Mouse (Mus musculus): ENCODE measurements at regions not wholly inside any gene's neighbourhood (a gene's known extent, or its start where the extent isn't known, plus 50 kb on each side); places are given as distances from the start of the nearest gene placed in this dataset.

DNA sequence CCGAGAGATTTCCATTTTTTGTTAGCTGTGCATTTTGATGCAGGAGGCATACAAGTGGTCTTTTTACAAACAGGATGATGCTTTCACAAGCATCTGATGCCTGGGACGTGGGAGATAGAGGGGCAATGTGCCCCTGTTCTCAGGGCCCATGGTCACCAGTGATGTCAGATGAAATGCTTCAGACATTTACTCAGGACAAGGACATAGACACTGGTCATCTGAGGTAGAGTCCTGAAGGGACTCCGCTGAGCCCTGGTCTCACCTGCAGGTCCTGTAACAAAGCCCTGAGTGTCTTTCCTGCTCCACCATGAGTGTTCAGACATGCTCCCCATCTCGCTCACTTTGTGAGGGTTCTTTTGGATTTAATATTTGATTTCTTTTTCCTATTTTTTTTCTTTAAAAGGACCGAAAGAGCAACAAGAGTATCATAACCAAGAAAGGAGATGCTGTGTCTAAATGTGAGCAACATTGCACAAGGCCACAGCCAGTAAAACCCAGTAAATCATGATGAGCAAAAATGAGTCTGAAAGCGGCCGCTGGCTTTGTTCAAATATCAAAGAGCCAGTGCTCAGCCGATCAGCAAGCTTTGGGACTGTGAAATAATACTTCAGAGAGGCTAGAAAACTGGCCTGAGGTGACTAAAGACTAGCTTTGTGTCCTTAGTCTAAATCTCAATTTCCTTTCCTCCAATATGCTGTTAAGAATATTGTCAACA is 430.1 kb downstream of the Ate1 start:
- DNase-seq, result no peak
- TF ChIP-seq POLR2A (IDR thresholded peaks at IDR 0.05; ENCODE audit: insufficient read depth, low read depth, low read length), result no peak
- no peak for TF ChIP-seq CTCF (IDR thresholded peaks at IDR 0.05)
- no peak for TF ChIP-seq EP300 (IDR thresholded peaks at IDR 0.05; ENCODE audit: insufficient read depth, low read depth, low read length)
- WGBS, result 88% methylated on average over 8 of the region's 8 CpGs
- H3K27me3 ChIP-seq (ENCODE audit: control insufficient read depth, insufficient read depth, low read length), result no peaks in the 10 kb centered on the region
- intact Hi-C loops (cut with DNase I), result no loop called here
- H3K4me3 ChIP-seq, result no peak overlapping the region
- no peak overlapping the region for H3K27ac ChIP-seq
- H3K4me1 ChIP-seq (ENCODE audit: control insufficient read depth, insufficient read depth, low read length), result no peaks in the 10 kb centered on the region
- no peak overlapping the region for H3K9ac ChIP-seq (ENCODE audit: low read depth, low read length)
- H3K79me2 ChIP-seq (replicated peaks; ENCODE audit: control insufficient read depth, insufficient read depth, low read length), result no peaks in the 10 kb centered on the region
- no peaks in the 10 kb centered on the region for H3K36me3 ChIP-seq (ENCODE audit: control insufficient read depth, insufficient read depth, low read length)

DNA sequence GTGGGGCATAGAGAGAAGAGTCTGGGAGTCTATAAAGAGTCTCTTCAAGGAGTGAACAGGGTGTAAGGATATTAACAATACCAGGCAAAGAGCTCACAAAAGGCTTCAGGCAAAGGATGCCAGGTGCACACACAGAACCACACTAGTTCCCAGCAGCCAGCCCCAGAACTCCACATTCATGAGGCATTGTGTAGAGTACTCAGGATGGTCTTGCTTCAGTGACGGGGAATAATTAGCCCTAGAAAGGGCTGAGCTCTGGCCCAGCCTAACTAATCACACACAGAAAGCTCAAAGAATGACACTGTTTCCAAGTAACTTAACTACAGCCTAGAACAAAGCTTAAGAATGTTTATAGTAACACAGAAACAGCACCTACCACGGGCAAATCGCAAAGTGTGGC is 428.2 kb downstream of the Ate1 start:
- 75% methylated on average over 3 of the region's 3 CpGs for WGBS
- Histone ChIP-seq H3K36me3 (ENCODE audit: control insufficient read depth, insufficient read depth, low read length) (no peaks in the 10 kb centered on the region), H3K4me1 (ENCODE audit: control insufficient read depth, insufficient read depth, low read length) (no peaks in the 10 kb centered on the region), H3K79me2 (replicated peaks; ENCODE audit: control insufficient read depth, insufficient read depth, low read length) (no peaks in the 10 kb centered on the region), H3K4me3 (no peak overlapping the region), H3K27me3 (ENCODE audit: control insufficient read depth, insufficient read depth, low read length) (no peaks in the 10 kb centered on the region), H3K9ac (ENCODE audit: low read depth, low read length) (no peak overlapping the region), H3K27ac (no peak overlapping the region)
- no peak for DNase-seq
- intact Hi-C loops (cut with DNase I), result no loop called here
- TF ChIP-seq CTCF (IDR thresholded peaks at IDR 0.05) (no peak), EP300 (IDR thresholded peaks at IDR 0.05; ENCODE audit: insufficient read depth, low read depth, low read length) (no peak), POLR2A (IDR thresholded peaks at IDR 0.05; ENCODE audit: insufficient read depth, low read depth, low read length) (no peak)

DNA sequence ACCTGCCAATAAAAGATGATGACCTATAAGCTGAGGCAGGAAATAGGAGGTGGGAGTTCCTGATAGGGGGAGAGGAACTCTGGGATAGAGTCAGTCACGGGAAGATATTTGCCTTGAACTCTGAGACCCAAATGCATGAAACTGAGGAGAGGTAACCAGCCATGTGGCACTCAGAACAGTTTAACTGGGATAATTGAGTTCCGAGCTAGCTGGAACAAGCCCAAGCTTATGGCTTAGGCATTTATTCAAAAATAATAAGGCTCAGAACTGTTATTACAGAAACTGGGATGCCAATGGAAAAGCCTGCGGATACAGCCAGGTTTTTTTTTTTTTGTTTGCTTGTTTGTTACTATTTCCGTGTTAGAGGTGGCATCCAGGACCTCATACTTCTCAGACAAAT is 425.0 kb downstream of the Ate1 start:
- intact Hi-C loops (cut with DNase I), result no loop called here
- no peaks in the 10 kb centered on the region for H3K36me3 ChIP-seq (ENCODE audit: control insufficient read depth, insufficient read depth, low read length)
- TF ChIP-seq CTCF (IDR thresholded peaks at IDR 0.05), result no peak
- TF ChIP-seq POLR2A (IDR thresholded peaks at IDR 0.05; ENCODE audit: insufficient read depth, low read depth, low read length), result no peak
- no peak for TF ChIP-seq EP300 (IDR thresholded peaks at IDR 0.05; ENCODE audit: insufficient read depth, low read depth, low read length)
- no peak overlapping the region for H3K4me3 ChIP-seq
- no peaks in the 10 kb centered on the region for H3K4me1 ChIP-seq (ENCODE audit: control insufficient read depth, insufficient read depth, low read length)
- DNase-seq, result no peak
- no peaks in the 10 kb centered on the region for H3K79me2 ChIP-seq (replicated peaks; ENCODE audit: control insufficient read depth, insufficient read depth, low read length)
- 70% methylated on average over 4 of the region's 4 CpGs for WGBS
- no peak overlapping the region for H3K27ac ChIP-seq
- H3K9ac ChIP-seq (ENCODE audit: low read depth, low read length), result no peak overlapping the region
- no peaks in the 10 kb centered on the region for H3K27me3 ChIP-seq (ENCODE audit: control insufficient read depth, insufficient read depth, low read length)

DNA sequence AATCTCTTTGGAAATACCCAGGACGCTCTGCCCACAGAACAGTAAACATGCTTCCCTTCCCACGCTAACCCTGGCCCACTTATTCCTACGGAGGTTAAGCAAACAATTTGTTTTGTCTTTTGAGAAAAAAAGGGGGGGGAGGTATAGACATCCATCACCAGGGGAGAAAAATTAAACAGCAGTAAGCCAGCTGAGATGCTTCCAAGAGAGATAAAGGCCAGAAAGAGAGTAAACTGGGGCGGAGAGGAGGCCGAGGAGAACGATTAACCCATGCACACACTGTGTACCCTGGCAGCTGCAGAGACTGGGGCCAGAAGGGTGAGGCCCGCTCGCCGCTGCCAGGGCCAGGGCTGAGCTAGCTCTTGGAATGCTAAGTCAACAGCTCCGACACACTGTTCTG is 421.6 kb downstream of the Ate1 start:
- TF ChIP-seq POLR2A (IDR thresholded peaks at IDR 0.05; ENCODE audit: insufficient read depth, low read depth, low read length), result no peak
- TF ChIP-seq CTCF (IDR thresholded peaks at IDR 0.05), result no peak
- TF ChIP-seq EP300 (IDR thresholded peaks at IDR 0.05; ENCODE audit: insufficient read depth, low read depth, low read length), result no peak
- DNase-seq, result peak in 1 of 2 experiments; percentile 25
- H3K79me2 ChIP-seq (replicated peaks; ENCODE audit: control insufficient read depth, insufficient read depth, low read length), result no peaks in the 10 kb centered on the region
- intact Hi-C loops (cut with DNase I), result no loop called here
- 73% methylated on average over 10 of the region's 10 CpGs for WGBS
- H3K27ac ChIP-seq, result no peak overlapping the region
- H3K4me1 ChIP-seq (ENCODE audit: control insufficient read depth, insufficient read depth, low read length), result no peaks in the 10 kb centered on the region
- H3K9ac ChIP-seq (ENCODE audit: low read depth, low read length), result no peak overlapping the region
- H3K4me3 ChIP-seq, result no peak overlapping the region
- no peaks in the 10 kb centered on the region for H3K36me3 ChIP-seq (ENCODE audit: control insufficient read depth, insufficient read depth, low read length)
- H3K27me3 ChIP-seq (ENCODE audit: control insufficient read depth, insufficient read depth, low read length), result no peaks in the 10 kb centered on the region

DNA sequence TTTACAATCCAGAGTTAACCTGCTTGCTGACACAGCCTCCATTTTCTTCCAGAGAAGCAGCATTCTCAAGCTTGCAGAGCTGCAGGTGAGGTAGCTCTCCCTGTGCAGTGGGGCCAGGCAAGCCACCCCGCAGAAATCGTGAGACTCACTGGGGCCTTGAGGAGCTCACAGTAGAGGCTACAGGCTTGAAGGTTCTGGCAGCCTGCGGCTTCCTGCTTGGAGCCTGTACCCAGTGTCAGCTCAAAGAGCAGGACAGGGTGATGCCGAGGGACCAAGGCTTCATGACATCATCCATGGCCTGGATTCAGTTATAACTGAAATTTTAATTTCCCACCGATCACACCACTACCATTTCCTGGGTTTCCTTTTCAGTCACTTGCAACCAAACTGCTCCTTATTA is 417.5 kb downstream of the Ate1 start:
- H3K27me3 ChIP-seq (ENCODE audit: control insufficient read depth, insufficient read depth, low read length), result no peaks in the 10 kb centered on the region
- intact Hi-C loops (cut with DNase I), result no loop called here
- H3K4me1 ChIP-seq (ENCODE audit: control insufficient read depth, insufficient read depth, low read length), result no peaks in the 10 kb centered on the region
- no peak overlapping the region for H3K27ac ChIP-seq
- no peak overlapping the region for H3K4me3 ChIP-seq
- DNase-seq, result no peak
- no peaks in the 10 kb centered on the region for H3K36me3 ChIP-seq (ENCODE audit: control insufficient read depth, insufficient read depth, low read length)
- no peaks in the 10 kb centered on the region for H3K79me2 ChIP-seq (replicated peaks; ENCODE audit: control insufficient read depth, insufficient read depth, low read length)
- 59% methylated on average over 5 of the region's 5 CpGs for WGBS
- H3K9ac ChIP-seq (ENCODE audit: low read depth, low read length), result no peak overlapping the region
- TF ChIP-seq POLR2A (IDR thresholded peaks at IDR 0.05; ENCODE audit: insufficient read depth, low read depth, low read length), result no peak
- TF ChIP-seq EP300 (IDR thresholded peaks at IDR 0.05; ENCODE audit: insufficient read depth, low read depth, low read length), result no peak

DNA sequence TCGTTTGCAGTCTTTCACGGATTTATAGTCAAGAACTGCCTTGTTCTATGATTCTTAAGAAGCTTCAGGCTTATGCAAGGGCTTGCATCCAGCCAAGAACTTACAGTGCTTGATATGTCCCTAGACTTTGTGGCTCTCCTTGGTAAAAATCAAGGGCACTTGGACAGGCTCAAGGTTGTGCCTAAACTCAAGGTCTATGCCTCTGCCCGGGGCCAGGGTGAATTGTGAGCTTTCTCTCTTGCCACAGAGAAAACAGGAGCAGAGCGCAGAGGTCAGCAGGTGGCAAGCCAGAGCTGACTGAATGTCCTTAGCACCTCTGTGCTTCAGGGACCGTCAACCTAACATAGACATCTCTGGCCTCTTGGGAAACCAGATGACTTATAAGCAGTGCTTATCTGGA is 413.2 kb downstream of the Ate1 start:
- 68% methylated on average over 5 of the region's 5 CpGs for WGBS
- Histone ChIP-seq H3K9ac (ENCODE audit: low read depth, low read length) (no peak overlapping the region), H3K4me3 (no peak overlapping the region), H3K36me3 (ENCODE audit: control insufficient read depth, insufficient read depth, low read length) (no peaks in the 10 kb centered on the region), H3K79me2 (replicated peaks; ENCODE audit: control insufficient read depth, insufficient read depth, low read length) (no peaks in the 10 kb centered on the region), H3K27me3 (ENCODE audit: control insufficient read depth, insufficient read depth, low read length) (no peaks in the 10 kb centered on the region), H3K27ac (no peak overlapping the region), H3K4me1 (ENCODE audit: control insufficient read depth, insufficient read depth, low read length) (no peaks in the 10 kb centered on the region)
- no peak for DNase-seq
- TF ChIP-seq POLR2A (IDR thresholded peaks at IDR 0.05; ENCODE audit: insufficient read depth, low read depth, low read length) (no peak), CTCF (IDR thresholded peaks at IDR 0.05) (no peak), EP300 (IDR thresholded peaks at IDR 0.05; ENCODE audit: insufficient read depth, low read depth, low read length) (no peak)
- intact Hi-C loops (cut with DNase I), result no loop called here

Measured in heart, adult 2 months (tissue).